Mouse (Mus musculus) stomach, embryonic 14.5 days (tissue): ENCODE results near the gene Traf3ip1. TPM values are rescaled to one million over a fixed set of nuclear protein-coding genes. Genes with fewer than 3 reads are reported as not detected.

Experiments used
- ATAC-seq: fragments of 200-750 bp; cut with Nextera tagmentation; 2 replicates; pipeline ENCODE4 v1.8.0; 2017; ENCODE audit warnings: low read depth, moderate TSS enrichment; ENCODE audit not compliant: insufficient number of reproducible peaks, insufficient read depth, low FRiP score
- H3K27ac ChIP-seq: fragments of 300-500 bp; sonication (generic); 2 replicates; pipeline ENCODE4 v1.5.1; 2014; ENCODE audit warnings: mild to moderate bottlenecking, low read length, moderate library complexity, mixed read lengths
- H3K27me3 ChIP-seq: fragments of 300-500 bp; sonication (generic); 2 replicates; pipeline ENCODE4 v1.6.1; 2014; ENCODE audit warnings: low read length, control low read depth, mixed read lengths; ENCODE audit not compliant: control insufficient read depth, insufficient read depth
- H3K36me3 ChIP-seq: fragments of 300-500 bp; sonication (generic); 2 replicates; pipeline ENCODE4 v1.6.1; 2014; ENCODE audit warnings: mild to moderate bottlenecking, control low read depth, low read length, moderate library complexity, mixed read lengths; ENCODE audit not compliant: control insufficient read depth, insufficient read depth
- H3K4me1 ChIP-seq: fragments of 300-500 bp; sonication (generic); 2 replicates; pipeline ENCODE4 v1.6.1; 2014; ENCODE audit warnings: low read length, control low read depth, mixed read lengths; ENCODE audit not compliant: control insufficient read depth, insufficient read depth
- H3K4me2 ChIP-seq: fragments of 300-500 bp; sonication (generic); replicated peaks from 2 replicates; pipeline ENCODE4 v1.6.1; 2014; ENCODE audit warnings: low read depth, low read length, control low read depth
- H3K4me3 ChIP-seq: fragments of 300-500 bp; sonication (generic); 2 replicates; pipeline ENCODE4 v1.5.1; 2014; ENCODE audit warnings: low read depth, low read length, control low read depth
- H3K9ac ChIP-seq: fragments of 300-500 bp; sonication (generic); replicated peaks from 2 replicates; pipeline ENCODE4 v1.6.1; 2014; ENCODE audit warnings: low read depth, mild to moderate bottlenecking, control low read depth, low read length, moderate library complexity, mixed read lengths
- H3K9me3 ChIP-seq: fragments of 300-500 bp; sonication (generic); 2 replicates; pipeline ENCODE4 v1.6.1; 2016; ENCODE audit warnings: low read depth, low read length, control low read depth; ENCODE audit not compliant: control insufficient read depth
- WGBS: fragments of 180-500 bp; shearing (Covaris S2); extraction: QIAGEN DNeasy Blood & Tissue Kit; methylation state at CpG from one replicate; pipeline ENCODE4 v1.1.7; 2014; 5-methylcytosine and 5-hydroxymethylcytosine counted together
- polyA plus RNA-seq: library from polyadenylated mRNA; unstranded; fragments of >200 nt; fragmentation: Nextera tagmentation; extraction: Ambion mirVana; gene quantifications from 2 replicates; pipeline ENCODE4 v1.2.1, GENCODE M21; 2014

The Traf3ip1 gene
- polyA plus RNA-seq, 1 experiment from 2014 or later: 8.7 TPM

- H3K4me1 ChIP-seq: peaks cover 5% of the 10 kb centered on the region
- WGBS: 39% methylated on average over 5 of the region's 5 CpGs
- peak overlapping the region; percentile 74 for H3K4me3 ChIP-seq
- peak overlapping the region; percentile 84 for H3K4me2 ChIP-seq
- ATAC-seq: no peak
- no peaks in the 10 kb centered on the region for H3K27me3 ChIP-seq
- peaks cover 3% of the 10 kb centered on the region; the same call in 1 of the 2 replicates for H3K36me3 ChIP-seq
- H3K27ac ChIP-seq: no peak overlapping the region
- peak overlapping the region; percentile 67 for H3K9ac ChIP-seq
- H3K9me3 ChIP-seq: no peaks in the 10 kb centered on the region
Measured at GRCm38 (mm10) chr1:91495321-91495720, 874 bp downstream of the Traf3ip1 start.

GRCm38 (mm10) chr1:91498579-91498978 lies 4.1 kb downstream of the Traf3ip1 start:
- 96% methylated on average over 6 of the region's 6 CpGs for WGBS
- H3K4me2 ChIP-seq: no peak overlapping the region
- no peak overlapping the region for H3K27ac ChIP-seq

GRCm38 (mm10) chr1:91504615-91505014 lies 10.2 kb downstream of the Traf3ip1 start:
- H3K4me2 ChIP-seq: no peak overlapping the region
- no peak overlapping the region for H3K27ac ChIP-seq
- WGBS: 43% methylated on average over 3 of the region's 3 CpGs
- H3K9me3 ChIP-seq: no peaks in the 10 kb centered on the region
- H3K36me3 ChIP-seq: peaks cover 20% of the 10 kb centered on the region
- ATAC-seq: no peak
- no peaks in the 10 kb centered on the region for H3K27me3 ChIP-seq
- H3K4me3 ChIP-seq: no peak overlapping the region
- no peak overlapping the region for H3K9ac ChIP-seq
- no peaks in the 10 kb centered on the region for H3K4me1 ChIP-seq

More at GRCm38 (mm10) chr1:91498579-91498978, 4.1 kb downstream of the Traf3ip1 start:
- no peaks in the 10 kb centered on the region for H3K27me3 ChIP-seq
- H3K9me3 ChIP-seq: no peaks in the 10 kb centered on the region
- no peak for ATAC-seq
- H3K9ac ChIP-seq: no peak overlapping the region
- peaks cover 5% of the 10 kb centered on the region for H3K4me1 ChIP-seq
- peaks cover 9% of the 10 kb centered on the region; the same call in 1 of the 2 replicates for H3K36me3 ChIP-seq
- H3K4me3 ChIP-seq: no peak overlapping the region

GRCm38 (mm10) chr1:91514916-91515315 lies 20.5 kb downstream of the Traf3ip1 start:
- Histone ChIP-seq H3K27me3 (no peaks in the 10 kb centered on the region), H3K9ac (no peak overlapping the region), H3K36me3 (0 out of 2 replicates have a peak, but pooled peaks cover 2% of the 10 kb centered on the region), H3K27ac (no peak overlapping the region), H3K4me3 (no peak overlapping the region), H3K4me1 (no peaks in the 10 kb centered on the region), H3K9me3 (no peaks in the 10 kb centered on the region), H3K4me2 (no peak overlapping the region)
- no peak for ATAC-seq
- 82% methylated on average over 11 of the region's 11 CpGs for WGBS

GRCm38 (mm10) chr1:91515642-91516041 lies 21.2 kb downstream of the Traf3ip1 start:
- no peaks in the 10 kb centered on the region for H3K4me1 ChIP-seq
- no peak overlapping the region for H3K4me2 ChIP-seq
- no peak for ATAC-seq
- H3K36me3 ChIP-seq: no peaks in the 10 kb centered on the region
- H3K9ac ChIP-seq: no peak overlapping the region
- no peaks in the 10 kb centered on the region for H3K27me3 ChIP-seq
- no peaks in the 10 kb centered on the region for H3K9me3 ChIP-seq
- no peak overlapping the region for H3K4me3 ChIP-seq
- 82% methylated on average over 6 of the region's 6 CpGs for WGBS
- no peak overlapping the region for H3K27ac ChIP-seq

GRCm38 (mm10) chr1:91523759-91524158 lies 29.3 kb downstream of the Traf3ip1 start:
- no peak overlapping the region for H3K27ac ChIP-seq
- no peaks in the 10 kb centered on the region for H3K4me1 ChIP-seq
- no peaks in the 10 kb centered on the region for H3K27me3 ChIP-seq
- peaks cover 20% of the 10 kb centered on the region for H3K36me3 ChIP-seq
- ATAC-seq: no peak
- no peak overlapping the region for H3K4me2 ChIP-seq
- 13% methylated on average over 10 of the region's 10 CpGs for WGBS
- no peak overlapping the region for H3K4me3 ChIP-seq
- no peak overlapping the region for H3K9ac ChIP-seq
- no peaks in the 10 kb centered on the region for H3K9me3 ChIP-seq

GRCm38 (mm10) chr1:91525838-91526237 lies 31.4 kb downstream of the Traf3ip1 start:
- Histone ChIP-seq H3K4me1 (no peaks in the 10 kb centered on the region), H3K27ac (no peak overlapping the region), H3K9me3 (no peaks in the 10 kb centered on the region), H3K9ac (no peak overlapping the region), H3K4me3 (no peak overlapping the region), H3K27me3 (no peaks in the 10 kb centered on the region), H3K36me3 (peaks cover 20% of the 10 kb centered on the region), H3K4me2 (no peak overlapping the region)
- ATAC-seq: no peak
- WGBS: 93% methylated on average over 14 of the region's 14 CpGs

- no peaks in the 10 kb centered on the region for H3K4me1 ChIP-seq
- H3K4me2 ChIP-seq: no peak overlapping the region
- H3K36me3 ChIP-seq: peaks cover 11% of the 10 kb centered on the region; the same call in 1 of the 2 replicates
- H3K9me3 ChIP-seq: no peaks in the 10 kb centered on the region
- no peak for ATAC-seq
- no peaks in the 10 kb centered on the region for H3K27me3 ChIP-seq
- H3K9ac ChIP-seq: no peak overlapping the region
- H3K27ac ChIP-seq: no peak overlapping the region
- no peak overlapping the region for H3K4me3 ChIP-seq
- 91% methylated on average over 9 of the region's 9 CpGs for whole genome bisulfite sequencing
Measured at GRCm38 (mm10) chr1:91530166-91530565, 35.7 kb downstream of the Traf3ip1 start.

- Histone ChIP-seq H3K27me3 (no peaks in the 10 kb centered on the region), H3K4me1 (no peaks in the 10 kb centered on the region), H3K36me3 (peaks cover 3% of the 10 kb centered on the region; the same call in 1 of the 2 replicates), H3K9ac (no peak overlapping the region), H3K9me3 (no peaks in the 10 kb centered on the region), H3K4me2 (no peak overlapping the region), H3K4me3 (no peak overlapping the region), H3K27ac (no peak overlapping the region)
- WGBS: 85% methylated on average over 4 of the region's 4 CpGs
- ATAC-seq: no peak
Measured at GRCm38 (mm10) chr1:91532243-91532642, 37.8 kb downstream of the Traf3ip1 start.
